Mouse (Mus musculus) T-helper 2 cell (primary cell): ENCODE data around the gene Ngrn.

Source experiments
- in situ Hi-C: fragments of 300-600 bp; cut with MboI, MseI; formaldehyde crosslinking; loops from one replicate; pipeline ENCODE4 v1.15.1; 2025; ENCODE audit warnings: high pct_unique_total_duplicates

Gene Ngrn

GRCm38 (mm10) chr7:80307766-80308165 is 46.8 kb downstream of the Ngrn start:
- in situ Hi-C loops = loop anchor here (25.0 kb wide), 1 partner anchor 845 kb away; the partner anchor contains the start of gene Polg

DNA sequence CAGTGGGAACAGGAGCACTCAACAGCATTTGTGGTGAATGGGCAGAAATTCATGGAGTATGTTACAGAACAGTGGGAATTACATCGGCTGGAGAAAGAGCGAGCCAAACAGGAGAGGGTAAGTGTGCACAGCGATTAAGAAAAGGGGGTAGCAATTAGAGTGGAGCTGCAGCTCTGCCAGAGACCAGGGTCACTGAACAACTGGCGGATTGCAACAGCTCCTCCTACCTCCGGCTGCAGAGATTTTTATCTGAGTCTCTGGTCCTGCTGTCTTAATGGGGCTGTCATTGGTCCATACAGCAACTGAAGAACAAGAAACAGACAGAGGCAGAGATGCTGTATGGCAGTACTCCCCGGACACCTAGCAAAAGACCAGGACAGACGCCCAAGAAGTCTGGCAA is 49.8 kb downstream of the Ngrn start:
- in situ Hi-C loops = loop anchor here (25.0 kb wide), 1 partner anchor 848 kb away; the partner anchor contains the start of gene Polg
